Mouse (Mus musculus) cerebellum, adult 2 months (tissue): ENCODE data around the gene Zfr. TPM values are rescaled to one million over a fixed set of nuclear protein-coding genes. Genes with fewer than 3 reads are reported as not detected.

ENCODE experiments used
- DNase-seq, 2 experiments: peaks; one replicate each; pipeline ENCODE4 v3.0.0; 2021
- H3K27ac ChIP-seq: fragments of 200-500 bp; 2 replicates; pipeline ENCODE4 v1.5.1; 2012; ENCODE audit warnings: low read length, control low read depth, inconsistent platforms; ENCODE audit not compliant: insufficient read depth
- H3K27me3 ChIP-seq: fragments of 200-500 bp; 2 replicates; pipeline ENCODE4 v1.6.1; 2012; ENCODE audit warnings: inconsistent platforms, mild to moderate bottlenecking, low read length, moderate library complexity; ENCODE audit not compliant: control insufficient read depth, insufficient read depth
- H3K4me1 ChIP-seq: fragments of 200-500 bp; 2 replicates; pipeline ENCODE4 v1.6.1; 2011; ENCODE audit warnings: low read length; ENCODE audit not compliant: control insufficient read depth, insufficient read depth
- H3K4me3 ChIP-seq: fragments of 200-500 bp; replicated peaks from 2 replicates; pipeline ENCODE3; 2011; ENCODE audit warnings: mild to moderate bottlenecking, low read depth, low read length, control low read depth; ENCODE audit not compliant: insufficient read depth
- CTCF ChIP-seq: fragments of 200-500 bp; IDR thresholded peaks from 2 replicates; pipeline ENCODE4 v1.5.1; 2011; ENCODE audit warnings: low read depth, mild to moderate bottlenecking, control low read depth, low read length, moderate library complexity, borderline replicate concordance; ENCODE audit not compliant: insufficient read depth
- POLR2A ChIP-seq: fragments of 200-500 bp; IDR thresholded peaks from 2 replicates; pipeline ENCODE4 v1.6.1; 2011; ENCODE audit warnings: low read length, control low read depth, borderline replicate concordance; ENCODE audit not compliant: insufficient read depth
- WGBS: fragments of 180-500 bp; shearing (Covaris S2); methylation state at CpG from one replicate; pipeline ENCODE4 v1.1.7; 2018; 5-methylcytosine and 5-hydroxymethylcytosine counted together
- polyA plus RNA-seq: library from polyadenylated mRNA; depleted of rRNA; stranded (reverse); fragments of >200 nt; gene quantifications from 2 replicates; pipeline ENCODE4 v1.2.3, GENCODE M21; 2012; rRNA removed

Gene Zfr
- polyA plus RNA-seq, 1 experiment, result 109 TPM

DNA sequence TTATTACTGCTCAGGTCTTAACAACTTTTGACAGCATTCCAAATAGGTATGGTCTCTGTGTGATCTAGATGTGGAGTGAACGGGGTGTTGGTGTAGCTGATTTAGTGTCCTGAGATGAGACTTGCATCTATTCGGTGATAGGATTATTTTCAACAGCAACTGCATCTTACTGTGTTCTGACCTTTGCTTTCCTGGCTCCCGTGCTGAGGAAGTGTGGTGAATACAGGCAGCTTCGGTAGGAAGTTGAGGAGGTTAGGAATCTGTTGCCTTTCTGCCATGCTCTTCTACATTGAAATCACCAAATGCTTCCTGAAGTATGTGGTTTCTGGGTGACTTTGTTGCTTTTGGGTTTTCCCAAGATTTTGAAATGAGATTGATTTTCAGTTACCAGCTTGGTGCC is 109.7 kb downstream of the Zfr start:
- TF ChIP-seq POLR2A (no peak), CTCF (no peak)
- H3K27ac ChIP-seq, result no peak overlapping the region
- WGBS, result 24% methylated on average over 4 of the region's 4 CpGs

DNA sequence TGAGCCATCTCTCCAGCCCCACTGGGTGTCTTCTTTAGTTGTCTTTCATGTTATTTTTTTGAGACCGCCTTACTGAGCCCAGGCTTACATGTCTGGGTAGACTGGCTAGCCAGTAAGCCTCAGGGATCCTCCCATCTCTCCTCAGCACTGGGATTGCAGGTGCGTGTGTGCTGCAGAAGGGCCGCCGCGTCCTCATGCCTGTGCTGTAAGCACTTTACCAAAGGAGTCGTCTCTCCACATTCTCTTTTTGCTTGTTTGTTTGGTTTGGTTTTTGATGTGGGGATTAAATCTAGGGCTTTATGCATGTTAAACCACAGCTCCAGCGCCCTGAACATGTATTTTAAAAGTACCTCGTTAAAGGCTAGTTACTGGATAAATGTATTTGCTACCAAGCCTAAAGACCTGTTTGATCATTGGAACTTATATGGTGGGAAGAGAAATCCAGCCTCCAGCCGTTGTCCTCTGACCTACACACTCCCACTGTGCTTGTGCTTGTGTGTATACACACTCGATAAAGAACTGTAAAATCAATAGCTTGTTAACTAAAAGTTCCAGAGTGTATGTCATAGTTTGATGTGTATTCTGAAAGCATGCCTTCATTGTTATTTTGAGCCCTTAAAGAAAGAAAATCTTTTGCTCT is 112.1 kb downstream of the Zfr start:
- Histone ChIP-seq H3K4me1 (peaks cover 22% of the 10 kb centered on the region), H3K27ac (no peak overlapping the region), H3K27me3 (no peaks in the 10 kb centered on the region), H3K4me3 (no peak overlapping the region)
- TF ChIP-seq CTCF, result no peak
- no peak for TF ChIP-seq POLR2A
- WGBS, result 83% methylated on average over 10 of the region's 10 CpGs
- no peak for DNase-seq

More for the DNA sequence above, 109.7 kb downstream of the Zfr start:
- Histone ChIP-seq H3K4me3 (no peak overlapping the region), H3K27me3 (no peaks in the 10 kb centered on the region), H3K4me1 (peaks cover 22% of the 10 kb centered on the region)
- no peak for DNase-seq

DNA sequence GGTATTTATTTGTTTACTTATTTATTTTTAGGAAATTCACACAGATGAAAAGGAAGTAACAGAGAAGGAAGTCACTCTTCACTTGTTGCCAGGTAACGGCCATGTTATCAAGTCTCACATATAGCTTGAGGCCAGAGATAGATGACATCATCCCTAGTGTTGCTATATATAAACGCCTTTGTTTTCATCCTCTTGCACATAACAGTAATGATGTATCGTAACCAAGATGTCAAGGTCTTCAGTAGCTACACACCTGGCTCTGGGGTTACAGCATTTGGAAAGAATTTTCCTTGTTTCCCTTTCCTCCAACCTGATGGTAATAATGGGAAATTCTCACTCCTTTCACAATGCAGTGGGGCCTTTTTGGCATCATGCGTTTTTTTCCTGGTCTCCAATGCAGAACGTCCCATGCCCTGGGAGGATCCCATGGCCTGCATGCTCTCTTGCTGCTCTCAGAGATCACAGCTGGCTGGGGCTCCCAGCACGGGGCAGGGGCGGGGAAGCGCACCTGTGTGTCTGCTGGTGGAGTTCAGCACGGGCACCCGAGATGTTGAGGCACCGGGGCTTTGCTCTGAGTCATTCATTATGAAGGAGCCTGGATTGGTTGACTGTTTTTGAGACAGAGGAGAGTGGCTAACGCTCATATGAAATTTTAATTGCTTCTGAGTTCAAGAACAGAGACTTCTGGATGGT is 112.8 kb downstream of the Zfr start:
- Histone ChIP-seq H3K4me1 (peaks cover 19% of the 10 kb centered on the region), H3K27me3 (no peaks in the 10 kb centered on the region), H3K4me3 (no peak overlapping the region), H3K27ac (no peak overlapping the region)
- TF ChIP-seq CTCF (no peak), POLR2A (no peak)
- WGBS, result 57% methylated on average over 12 of the region's 12 CpGs
- DNase-seq, result no peak

DNA sequence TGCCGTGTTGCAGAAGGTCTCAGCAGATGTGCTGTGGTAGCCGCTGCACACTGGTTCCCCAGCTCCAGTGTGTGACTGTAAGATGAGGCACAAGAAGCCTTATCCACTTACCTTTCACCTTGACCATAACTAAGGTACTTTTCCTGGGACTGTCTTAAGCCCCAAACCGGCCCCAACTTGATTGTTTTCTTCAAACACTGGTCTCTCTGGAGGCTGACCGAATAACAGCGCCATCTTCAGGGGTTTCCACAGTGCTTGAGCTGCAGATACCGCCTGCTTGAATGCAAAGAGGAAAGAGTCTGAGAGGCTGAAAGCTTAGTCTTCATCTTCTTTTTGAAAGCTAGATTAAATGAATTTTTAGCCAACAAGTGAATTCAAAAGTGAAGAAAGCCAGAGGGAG is 113.8 kb downstream of the Zfr start:
- TF ChIP-seq POLR2A (no peak), CTCF (no peak)
- WGBS, result 93% methylated on average over 6 of the region's 6 CpGs
- Histone ChIP-seq H3K4me1 (peaks cover 19% of the 10 kb centered on the region), H3K27ac (no peak overlapping the region), H3K4me3 (no peak overlapping the region), H3K27me3 (no peaks in the 10 kb centered on the region)
- DNase-seq, result no peak

DNA sequence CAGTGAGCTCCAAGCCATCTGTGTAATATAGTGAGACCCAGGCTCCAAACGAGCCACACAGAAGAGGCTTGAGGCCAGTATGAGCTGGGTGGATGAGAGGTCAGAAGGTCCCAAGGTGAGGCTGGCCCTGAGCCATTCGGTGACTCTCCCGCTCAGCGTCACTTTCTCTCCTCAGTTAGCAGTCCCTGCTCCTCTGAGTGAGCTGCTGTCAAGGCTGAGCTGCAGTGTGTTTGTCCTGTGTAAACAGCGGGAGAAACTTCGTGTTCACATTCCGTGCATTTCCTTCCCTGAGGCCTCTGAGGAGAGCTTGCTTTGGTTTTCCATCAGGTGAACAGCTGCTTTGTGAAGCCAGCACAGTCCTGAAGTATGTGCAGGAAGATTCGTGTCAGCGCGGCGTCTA is 114.8 kb downstream of the Zfr start:
- TF ChIP-seq CTCF (no peak), POLR2A (no peak)
- WGBS, result 74% methylated on average over 11 of the region's 11 CpGs
- no peak overlapping the region for H3K4me3 ChIP-seq
- H3K4me1 ChIP-seq, result peaks cover 12% of the 10 kb centered on the region
- DNase-seq, result no peak
- H3K27ac ChIP-seq, result no peak overlapping the region
- no peaks in the 10 kb centered on the region for H3K27me3 ChIP-seq

DNA sequence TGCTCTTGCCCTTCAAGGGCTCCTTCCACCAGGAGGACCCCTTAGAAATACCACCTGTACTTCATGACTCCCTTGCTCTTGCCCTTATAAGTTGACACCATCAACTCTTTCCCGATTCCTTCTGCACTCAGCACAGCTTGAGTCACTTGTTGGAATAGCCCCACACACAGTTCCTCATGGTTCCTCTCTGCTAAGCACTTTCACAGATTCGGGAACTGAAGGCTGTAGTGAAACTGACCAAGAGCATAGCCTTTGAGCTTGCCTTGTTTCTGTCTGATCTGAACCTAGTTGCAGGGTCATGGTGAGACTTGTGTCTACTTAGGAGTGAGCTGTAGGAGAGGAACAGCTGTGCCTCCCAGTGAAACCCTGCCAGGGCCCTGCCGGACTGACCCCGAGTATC is 115.4 kb downstream of the Zfr start:
- DNase-seq, result no peak
- WGBS, result 25% methylated on average over 4 of the region's 4 CpGs
- Histone ChIP-seq H3K4me3 (no peak overlapping the region), H3K27me3 (no peaks in the 10 kb centered on the region), H3K4me1 (peaks cover 8% of the 10 kb centered on the region), H3K27ac (no peak overlapping the region)
- no peak for TF ChIP-seq CTCF
- no peak for TF ChIP-seq POLR2A

Other genes with a start within 250 kb of the Zfr start
- 0.57 and 1.2 TPM in 2 replicates for gene Npr3, start 210.5 kb upstream of the Zfr start, polyA plus RNA-seq
- gene Sub1, start 120.8 kb upstream of the Zfr start, polyA plus RNA-seq, result 84.5 and 92.6 TPM in 2 replicates
- 18.7 and 19.0 TPM in 2 replicates for gene Mtmr12, start 87.2 kb downstream of the Zfr start, polyA plus RNA-seq
- 89.1 and 91.2 TPM in 2 replicates for gene Golph3, start 203.6 kb downstream of the Zfr start, polyA plus RNA-seq
- not detected in 2 replicates for gene 1810049J17Rik, start 204.1 kb downstream of the Zfr start, polyA plus RNA-seq